ENCODE assay signal across 25 mouse cellular contexts in the genomic region with DNA sequence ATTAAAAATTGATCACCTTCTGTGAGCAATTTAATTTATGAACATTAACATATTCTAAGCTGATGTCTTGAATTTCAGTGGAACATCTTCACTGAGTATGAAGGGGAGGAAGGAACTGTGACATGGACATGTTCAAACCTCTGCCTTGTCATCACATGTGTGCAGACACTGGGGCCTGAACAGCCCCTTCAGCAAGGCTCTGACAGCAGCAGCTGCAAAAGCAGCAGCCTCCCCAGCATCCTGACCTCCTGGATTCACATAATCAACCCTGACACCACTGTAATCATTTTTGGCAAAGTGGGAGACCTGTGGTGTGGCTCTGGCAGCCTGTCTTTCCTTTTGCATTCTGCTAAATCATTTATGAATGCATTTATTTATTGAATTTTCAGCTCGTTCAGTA. TPM values are rescaled to one million over a fixed set of nuclear protein-coding genes. Genes with fewer than 3 reads are reported as not detected.
DNase-seq lines count a peak whose midpoint lies in the region; ATAC-seq and TF ChIP-seq lines count a peak whose summit lies in the region.
"Had no signal": no experiment of that assay in that cellular context is flagged by ENCODE, and none has a peak within 500 bp of the region (broad histone marks: within the 10 kb centered on the region; RNA-seq: fewer than 3 reads in every experiment).

No protein-coding gene starts in this region.

- DNase-seq in forebrain, embryonic 14.5 days (ENCODE audit: low spot score): no peak
- no peak for DNase-seq in forebrain, embryonic 11.5 days (ENCODE audit: low spot score)
- no peak for DNase-seq in heart, postnatal 14 days
- peak; percentile 15 for DNase-seq in hindbrain, postnatal 0 days (ENCODE audit: low spot score)
- no peak for DNase-seq in hindbrain, embryonic 10.5 days (ENCODE audit: low spot score)
- peak; percentile 28 for DNase-seq in Muller cell, postnatal 12 days (ENCODE audit: inconsistent ontology term)
- DNase-seq in thymus, postnatal 14 days: no peak
- DNase-seq: adrenal gland, postnatal 25 days; cerebellum, adult 9-10 months; gastrocnemius, postnatal 25 days; kidney, adult 8-10 months; kidney, postnatal 10 days; liver; lung, postnatal 36 days; right cerebral cortex, postnatal 25 days; spleen, adult 18-20 months had no signal

- H3K9me3 ChIP-seq in forebrain, embryonic 14.5 days (replicated peaks; ENCODE audit: control insufficient read depth, low read length): no peaks in the 10 kb centered on the region
- H3K9me3 ChIP-seq in forebrain, embryonic 11.5 days (ENCODE audit: control insufficient read depth, low read length): no peaks in the 10 kb centered on the region
- 0 out of 2 replicates have a peak, but pooled peaks cover 2% of the 10 kb centered on the region for H3K9me3 ChIP-seq in heart, embryonic 12.5 days (replicated peaks)
- H3K9me3 ChIP-seq in hindbrain, postnatal 0 days (ENCODE audit: low read length): no peaks in the 10 kb centered on the region
- H3K9me3 ChIP-seq in hindbrain, embryonic 10.5 days: no peaks in the 10 kb centered on the region
- H3K9me3 ChIP-seq: hindbrain, embryonic 12.5 days; intestine, embryonic 15.5 days; limb, embryonic 10.5 days; liver, embryonic 15.5 days; lung, embryonic 15.5 days had no signal

- no peak for TF ChIP-seq CTCF in hindbrain, postnatal 0 days (IDR thresholded peaks at IDR 0.05; ENCODE audit: low read depth)

- H3K9ac ChIP-seq in forebrain, embryonic 14.5 days (ENCODE audit: low read length): no peak overlapping the region
- no peak overlapping the region for H3K9ac ChIP-seq in forebrain, embryonic 11.5 days (ENCODE audit: low read length)
- no peak overlapping the region for H3K9ac ChIP-seq in heart, embryonic 12.5 days
- no peak overlapping the region for H3K9ac ChIP-seq in hindbrain, postnatal 0 days (replicated peaks; ENCODE audit: low read length)
- H3K9ac ChIP-seq: hindbrain, embryonic 12.5 days; intestine, embryonic 15.5 days; liver, embryonic 15.5 days; lung, embryonic 15.5 days had no signal

- intact Hi-C loops in heart, postnatal 14 days (cut with DNase I): no loop called here

- H3K36me3 ChIP-seq in forebrain, embryonic 14.5 days (ENCODE audit: control insufficient read depth, insufficient read depth, low read length): no peaks in the 10 kb centered on the region
- H3K36me3 ChIP-seq in forebrain, embryonic 11.5 days (ENCODE audit: control insufficient read depth, insufficient read depth, low read length): no peaks in the 10 kb centered on the region
- no peaks in the 10 kb centered on the region for H3K36me3 ChIP-seq in heart, embryonic 12.5 days
- H3K36me3 ChIP-seq in hindbrain, postnatal 0 days (ENCODE audit: insufficient read depth, low read length): no peaks in the 10 kb centered on the region
- H3K36me3 ChIP-seq in hindbrain, embryonic 10.5 days: no peaks in the 10 kb centered on the region
- H3K36me3 ChIP-seq: hindbrain, embryonic 12.5 days; intestine, embryonic 15.5 days; limb, embryonic 10.5 days; liver, embryonic 15.5 days; lung, embryonic 15.5 days had no signal

- H3K27ac ChIP-seq in forebrain, embryonic 14.5 days (ENCODE audit: low read depth, low read length): 0 out of 2 replicates have a peak overlapping the region, but pooled peaks have one; percentile 21
- no peak overlapping the region for H3K27ac ChIP-seq in forebrain, embryonic 11.5 days (ENCODE audit: low read depth, low read length)
- H3K27ac ChIP-seq in heart, embryonic 12.5 days (ENCODE audit: poor library complexity, severe bottlenecking): 0 out of 2 replicates have a peak overlapping the region, but pooled peaks have one; percentile 47
- no peak overlapping the region for H3K27ac ChIP-seq in hindbrain, postnatal 0 days
- no peak overlapping the region for H3K27ac ChIP-seq in hindbrain, embryonic 10.5 days
- H3K27ac ChIP-seq: hindbrain, embryonic 12.5 days; intestine, embryonic 15.5 days; limb, embryonic 10.5 days; liver, embryonic 15.5 days; lung, embryonic 15.5 days had no signal

- ATAC-seq in forebrain, embryonic 14.5 days: no peak
- ATAC-seq in forebrain, embryonic 11.5 days (replicated peaks; ENCODE audit: low FRiP score): no peak
- ATAC-seq in heart, embryonic 12.5 days (ENCODE audit: insufficient number of reproducible peaks, low FRiP score): no peak
- ATAC-seq in hindbrain, postnatal 0 days: 0 out of 2 replicates have a peak, but pooled peaks have one; percentile 27
- ATAC-seq: CD4-positive, CD25-positive, alpha-beta regulatory T cell, adult 4 months; intestine, embryonic 15.5 days had no signal

- WGBS in forebrain, embryonic 14.5 days: 68% methylated on average over 1 of the region's 1 CpGs
- WGBS in forebrain, embryonic 11.5 days: 79% methylated on average over 1 of the region's 1 CpGs
- 81% methylated on average over 1 of the region's 1 CpGs for WGBS in heart, embryonic 12.5 days
- 50% methylated on average over 1 of the region's 1 CpGs for WGBS in hindbrain, postnatal 0 days
- WGBS in hindbrain, embryonic 10.5 days: 84% methylated on average over 1 of the region's 1 CpGs

- no peak overlapping the region for H3K4me2 ChIP-seq in forebrain, embryonic 14.5 days (ENCODE audit: low read length)
- no peak overlapping the region for H3K4me2 ChIP-seq in forebrain, embryonic 11.5 days (ENCODE audit: low read depth, low read length, severe bottlenecking)
- no peak overlapping the region for H3K4me2 ChIP-seq in heart, embryonic 12.5 days
- H3K4me2 ChIP-seq in hindbrain, postnatal 0 days (ENCODE audit: low read depth, low read length): no peak overlapping the region
- H3K4me2 ChIP-seq: heart, embryonic 11.5 days; hindbrain, embryonic 12.5 days; intestine, embryonic 15.5 days; liver, embryonic 15.5 days; lung, embryonic 15.5 days had no signal

- H3K4me1 ChIP-seq in forebrain, embryonic 14.5 days (ENCODE audit: control insufficient read depth, insufficient read depth, low read length): no peaks in the 10 kb centered on the region
- no peaks in the 10 kb centered on the region for H3K4me1 ChIP-seq in forebrain, embryonic 11.5 days (replicated peaks; ENCODE audit: control insufficient read depth, insufficient read depth, low read length)
- H3K4me1 ChIP-seq in heart, embryonic 12.5 days (replicated peaks): peaks cover 4% of the 10 kb centered on the region
- H3K4me1 ChIP-seq in hindbrain, postnatal 0 days (ENCODE audit: insufficient read depth, low read length): no peaks in the 10 kb centered on the region
- H3K4me1 ChIP-seq in hindbrain, embryonic 10.5 days (replicated peaks): no peaks in the 10 kb centered on the region
- H3K4me1 ChIP-seq: hindbrain, embryonic 12.5 days; intestine, embryonic 15.5 days; limb, embryonic 10.5 days; liver, embryonic 15.5 days; lung, embryonic 15.5 days had no signal

- H3K4me3 ChIP-seq in forebrain, embryonic 14.5 days (ENCODE audit: low read depth, low read length): no peak overlapping the region
- H3K4me3 ChIP-seq in forebrain, embryonic 11.5 days (ENCODE audit: low read depth, low read length): no peak overlapping the region
- H3K4me3 ChIP-seq in heart, embryonic 12.5 days: no peak overlapping the region
- H3K4me3 ChIP-seq in hindbrain, postnatal 0 days (ENCODE audit: low read length): no peak overlapping the region
- H3K4me3 ChIP-seq in hindbrain, embryonic 10.5 days: no peak overlapping the region
- H3K4me3 ChIP-seq: hindbrain, embryonic 12.5 days; intestine, embryonic 15.5 days; limb, embryonic 10.5 days; liver, embryonic 15.5 days; lung, embryonic 15.5 days; megakaryocyte, embryonic 14.5 days had no signal

- H3K27me3 ChIP-seq in forebrain, embryonic 14.5 days (replicated peaks; ENCODE audit: control insufficient read depth, insufficient read depth, low read length): no peaks in the 10 kb centered on the region
- no peaks in the 10 kb centered on the region for H3K27me3 ChIP-seq in forebrain, embryonic 11.5 days (ENCODE audit: control insufficient read depth, insufficient read depth, low read length)
- H3K27me3 ChIP-seq in heart, embryonic 12.5 days (replicated peaks): no peaks in the 10 kb centered on the region
- H3K27me3 ChIP-seq in hindbrain, postnatal 0 days (ENCODE audit: insufficient read depth, low read length): no peaks in the 10 kb centered on the region
- H3K27me3 ChIP-seq in hindbrain, embryonic 10.5 days (ENCODE audit: insufficient read depth, poor library complexity, severe bottlenecking): no peaks in the 10 kb centered on the region
- H3K27me3 ChIP-seq: hindbrain, embryonic 12.5 days; intestine, embryonic 15.5 days; liver, embryonic 15.5 days; lung, embryonic 15.5 days; megakaryocyte, embryonic 14.5 days had no signal

RNA-seq across cellular contexts. Expression of a gene that starts 52.7 kb away (rescaled TPM):
- polyA plus RNA-seq in forebrain, embryonic 14.5 days (2014; fragmentation: Nextera tagmentation; extraction: Ambion mirVana): 54.6 and 63.2 TPM in 2 replicates
- polyA plus RNA-seq in forebrain, embryonic 11.5 days (2014; fragmentation: Nextera tagmentation; extraction: Ambion mirVana): 19.4 and 20.5 TPM in 2 replicates
- 10.8 and 12.9 TPM in 2 replicates for polyA plus RNA-seq in heart, embryonic 12.5 days (2016; fragmentation: Nextera tagmentation; extraction: Ambion mirVana)
- 10 to 100 TPM; 18.5 to 19.9 TPM for total RNA-seq in heart, postnatal 14 days (2021)
- 189 and 190 TPM in 2 replicates for total RNA-seq in hindbrain, postnatal 0 days (2014; rRNA removed)
- polyA plus RNA-seq in hindbrain, postnatal 0 days (2015; fragmentation: Nextera tagmentation; extraction: Ambion mirVana): 53.2 and 53.4 TPM in 2 replicates
- 9.9 and 13.9 TPM in 2 replicates for polyA plus RNA-seq in hindbrain, embryonic 10.5 days (2016; fragmentation: Nextera tagmentation; extraction: Ambion mirVana)

Comparison
In these comparisons a context has a peak if more than half of its experiments do, and no peak if none do; other contexts are left out.
1. DNase-seq: peak in hindbrain, postnatal 0 days (single experiment) and Muller cell, postnatal 12 days (single experiment); none in forebrain, embryonic 14.5 days (single experiment), forebrain, embryonic 11.5 days (single experiment), heart, postnatal 14 days (0 of 2), hindbrain, embryonic 10.5 days (single experiment) and thymus, postnatal 14 days (single experiment).
2. H3K27ac ChIP-seq: peak in forebrain, embryonic 14.5 days (single experiment) and heart, embryonic 12.5 days (single experiment); none in forebrain, embryonic 11.5 days (single experiment), hindbrain, postnatal 0 days (single experiment) and hindbrain, embryonic 10.5 days (single experiment).